Mouse (Mus musculus): ENCODE results near the gene Fkbp5.
A peak's percentile ranks its signal among the peaks of the same experiment; 100 is the strongest.

Fkbp5 gene

DNA sequence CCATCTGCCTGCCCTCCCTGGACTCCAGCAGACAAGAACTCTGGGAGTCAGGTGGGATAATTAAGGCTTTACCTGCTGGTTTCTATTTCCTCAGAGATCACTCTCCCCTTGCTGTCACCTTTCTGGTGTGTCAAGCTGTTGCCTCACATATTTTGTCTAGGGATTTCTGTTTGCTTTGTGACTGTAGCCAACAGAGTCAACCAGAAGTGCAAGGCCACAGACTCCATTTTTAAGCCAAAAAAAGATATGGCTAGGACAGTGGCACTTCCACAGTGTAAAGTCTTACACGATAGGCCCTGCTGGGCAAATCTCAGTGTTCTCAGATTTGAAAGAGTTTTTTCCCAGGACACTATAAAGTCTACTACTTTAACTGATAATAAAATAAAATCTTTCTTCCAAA is 56.9 kb downstream of the Fkbp5 start:
- DNase-seq (ENCODE audit: low spot score in 2 of 2): no peak

DNA sequence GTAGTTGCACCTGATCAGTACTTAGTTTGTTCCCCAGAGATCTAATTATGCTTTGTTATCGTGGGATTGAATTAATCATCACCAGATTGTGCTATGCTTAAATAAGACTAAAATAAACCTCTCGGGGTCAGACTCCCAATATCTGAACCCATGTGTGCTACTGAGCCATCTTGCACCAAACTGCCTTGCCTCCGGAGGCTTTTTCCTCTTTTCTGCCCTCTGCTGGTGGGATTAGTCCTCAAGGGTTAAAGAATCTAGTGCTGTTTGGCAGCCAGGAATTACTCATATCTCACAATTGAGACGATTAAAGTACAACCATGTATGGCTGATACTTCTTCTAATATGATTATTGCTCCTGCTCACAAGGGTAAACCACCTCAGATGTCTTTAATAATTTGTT is 62.2 kb downstream of the Fkbp5 start:
- peak in 1 of 2 experiments; percentile 42 for DNase-seq (ENCODE audit: low spot score in 2 of 2)

- DNase-seq (ENCODE audit: low spot score in 2 of 2): no peak
These were observed 64.4 kb downstream of the Fkbp5 start for GRCm38 (mm10) chr17:28452889-28453288.

DNA sequence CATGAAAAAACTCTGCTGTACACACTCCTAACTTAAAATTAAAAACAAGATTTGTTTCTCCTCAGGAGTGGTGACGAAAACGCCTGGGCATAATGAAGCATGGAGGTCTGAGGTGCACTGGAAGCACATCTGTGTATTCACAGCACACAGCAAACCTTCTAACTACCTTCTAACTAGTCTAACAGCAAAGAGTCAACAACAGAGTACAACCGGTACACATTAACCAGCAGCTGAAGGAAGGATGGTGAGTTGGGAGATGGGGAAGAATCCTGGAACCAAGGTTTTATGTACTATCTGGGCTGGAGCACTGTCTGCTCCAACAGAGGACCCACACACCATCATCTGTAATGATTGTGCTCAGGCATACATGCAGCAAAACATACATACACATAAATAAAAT is 65.4 kb downstream of the Fkbp5 start:
- no peak for DNase-seq (ENCODE audit: low spot score in 2 of 2)

- no peak for DNase-seq (ENCODE audit: low spot score in 2 of 2)
These were observed 65.8 kb downstream of the Fkbp5 start for GRCm38 (mm10) chr17:28451487-28451886.

GRCm38 (mm10) chr17:28448225-28448624 is 69.1 kb downstream of the Fkbp5 start:
- DNase-seq (ENCODE audit: low spot score in 2 of 2): no peak

GRCm38 (mm10) chr17:28447789-28448188 is 69.5 kb downstream of the Fkbp5 start:
- DNase-seq (ENCODE audit: low spot score in 2 of 2): no peak

- no peak for DNase-seq (ENCODE audit: low spot score in 2 of 2)
These were observed 70.5 kb downstream of the Fkbp5 start for GRCm38 (mm10) chr17:28446820-28447168.

DNA sequence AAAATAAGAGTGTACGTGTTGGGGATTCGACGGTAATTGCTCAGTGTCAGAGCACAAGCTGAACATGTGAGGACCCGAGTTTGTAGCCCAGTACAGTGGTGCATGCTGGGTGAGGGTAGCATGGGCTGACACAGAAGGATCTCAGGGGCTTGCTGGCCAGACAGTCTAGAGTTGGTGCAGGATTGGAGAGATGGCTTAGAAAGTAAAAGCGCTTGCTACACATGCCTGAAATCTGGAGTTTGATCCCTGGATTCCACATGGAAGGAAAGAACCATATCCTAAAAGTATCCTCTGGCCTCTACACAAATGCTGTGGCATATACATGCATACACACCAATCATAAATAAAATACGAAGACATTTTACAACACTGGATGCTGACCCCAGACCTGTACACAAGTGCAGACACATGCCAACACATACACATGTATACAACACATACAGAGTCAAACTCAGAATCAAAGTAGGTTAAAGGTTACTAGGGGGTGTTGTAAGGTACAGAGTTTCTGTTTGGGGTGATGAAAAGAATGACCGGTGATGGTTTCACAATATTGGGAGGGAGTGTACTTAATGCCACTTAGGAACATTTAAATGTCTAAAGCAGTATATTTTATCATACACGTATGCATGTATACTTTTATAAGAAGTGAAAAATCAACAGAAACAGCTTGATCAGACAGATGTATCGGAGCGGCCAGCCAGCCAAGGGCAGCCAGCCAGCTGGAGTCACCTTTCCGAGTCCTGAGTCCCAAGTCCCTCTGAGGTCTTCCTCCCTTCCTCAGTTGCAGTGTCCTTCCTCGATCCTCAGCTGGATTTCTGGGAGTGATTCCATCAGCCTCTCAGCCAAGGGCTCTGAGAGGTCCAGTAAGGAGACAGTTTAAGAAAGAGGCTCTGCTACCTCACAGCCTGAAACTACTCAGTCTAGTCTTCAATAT is 71.2 kb downstream of the Fkbp5 start:
- DNase-seq (ENCODE audit: low spot score in 2 of 2): no peak

GRCm38 (mm10) chr17:28442661-28443060 is 74.7 kb downstream of the Fkbp5 start:
- DNase-seq (ENCODE audit: low spot score in 2 of 2): peak in 1 of 2 experiments; percentile 29

DNA sequence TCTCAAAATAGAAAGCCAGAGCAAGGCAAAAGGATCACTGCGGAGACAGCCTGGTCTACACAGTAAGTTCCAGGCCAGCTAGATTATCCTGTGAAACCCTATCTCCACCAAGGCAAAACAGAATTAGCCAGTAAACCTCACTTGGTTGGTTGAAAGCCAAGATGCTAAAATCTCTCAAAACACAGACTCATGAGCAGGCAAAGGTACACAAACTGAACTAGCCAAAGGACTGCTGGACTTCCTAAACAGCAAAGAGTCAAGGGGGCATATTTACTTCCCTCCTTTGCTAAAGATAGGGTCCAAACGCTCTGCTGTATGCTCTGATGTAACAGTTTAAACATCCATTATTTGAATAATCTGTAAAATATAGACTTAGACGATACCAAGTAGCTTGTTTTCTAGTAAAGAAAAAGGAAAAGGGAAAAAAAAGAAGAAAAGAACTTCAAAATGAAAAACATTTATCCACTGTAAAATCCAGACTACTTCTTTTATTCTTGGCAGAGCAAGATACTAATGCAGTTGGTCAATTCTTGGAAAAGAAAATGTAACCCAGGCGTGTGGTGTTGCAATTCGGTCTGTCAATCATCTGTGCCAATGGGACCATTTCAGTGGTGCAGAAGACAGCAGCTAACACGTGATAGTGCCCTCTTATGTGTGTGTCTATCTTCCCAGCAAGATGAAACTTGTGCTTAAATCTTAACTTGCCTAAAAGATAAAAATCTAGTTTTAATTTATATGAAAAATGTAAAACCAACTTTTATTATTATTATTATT is 78.8 kb downstream of the Fkbp5 start:
- DNase-seq (ENCODE audit: low spot score in 2 of 2): no peak

GRCm38 (mm10) chr17:28437938-28438337 is 79.4 kb downstream of the Fkbp5 start:
- no peak for DNase-seq (ENCODE audit: low spot score in 2 of 2)

- DNase-seq (ENCODE audit: low spot score in 2 of 2): no peak
These were observed 82.3 kb downstream of the Fkbp5 start for GRCm38 (mm10) chr17:28434921-28435485.

DNA sequence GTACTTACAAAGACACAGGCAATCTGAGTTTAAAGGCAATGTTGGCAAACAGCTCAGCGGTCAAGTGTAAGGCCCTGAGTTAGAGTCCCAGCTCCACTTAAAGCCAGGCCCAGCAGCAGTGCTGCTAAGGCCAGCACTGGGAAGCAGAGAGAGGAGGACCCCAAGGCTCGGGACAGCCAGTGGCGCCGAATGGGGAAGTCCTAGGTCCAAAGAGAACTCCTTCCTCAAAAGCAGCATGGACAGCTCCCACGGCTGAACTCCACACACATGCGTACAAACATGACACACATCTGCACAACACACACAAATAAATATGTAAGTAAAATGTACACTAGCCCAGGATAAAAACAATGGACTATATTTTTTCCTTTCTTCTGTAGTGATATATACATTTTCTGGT is 84.3 kb downstream of the Fkbp5 start:
- DNase-seq (ENCODE audit: low spot score in 2 of 2): no peak

GRCm38 (mm10) chr17:28431931-28432335 is 85.4 kb downstream of the Fkbp5 start:
- no peak for DNase-seq (ENCODE audit: low spot score in 2 of 2)

DNA sequence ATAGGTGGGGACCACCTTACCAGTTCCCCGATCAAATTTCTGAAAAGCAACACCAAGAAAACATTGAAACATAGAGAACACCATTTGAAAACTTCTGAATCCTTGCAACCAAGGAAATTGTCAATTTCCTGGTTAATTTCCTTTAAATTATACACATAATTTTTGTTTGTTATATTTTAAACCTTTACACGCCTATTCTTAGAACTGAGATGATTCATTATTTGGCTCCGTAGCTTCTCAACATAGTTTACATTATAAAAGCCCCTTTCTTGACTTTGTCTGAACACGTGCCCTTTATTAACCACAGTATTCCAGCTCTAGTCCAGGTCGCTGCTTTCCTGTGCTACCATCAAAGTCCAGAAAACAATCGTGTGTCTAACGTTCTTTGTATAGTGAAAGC is 86.3 kb downstream of the Fkbp5 start:
- DNase-seq (ENCODE audit: low spot score in 2 of 2): no peak

- DNase-seq (ENCODE audit: low spot score in 2 of 2): no peak
These were observed 88.7 kb downstream of the Fkbp5 start for GRCm38 (mm10) chr17:28428474-28429258.

DNA sequence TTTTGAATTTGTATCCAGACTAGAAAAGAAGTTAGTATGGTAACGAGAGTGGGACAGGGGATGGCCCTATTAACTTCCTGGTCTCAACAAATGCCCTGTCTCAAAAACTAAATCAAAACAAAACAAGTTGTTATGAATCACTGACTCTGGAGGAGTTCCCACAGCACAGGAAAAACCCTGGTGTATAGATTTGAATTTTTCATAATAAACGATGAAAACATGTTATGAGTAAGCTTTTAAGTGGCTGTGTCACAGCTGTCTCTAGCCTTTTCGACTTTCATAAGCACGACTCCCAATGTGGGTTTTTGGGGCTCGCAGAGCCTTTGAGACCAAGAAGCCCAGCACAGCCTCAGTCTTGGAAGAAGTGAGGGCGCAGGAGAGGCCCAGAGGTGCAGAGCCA is 89.7 kb downstream of the Fkbp5 start:
- DNase-seq (ENCODE audit: low spot score in 2 of 2): no peak

GRCm38 (mm10) chr17:28424373-28424772 is 93.0 kb downstream of the Fkbp5 start:
- DNase-seq (ENCODE audit: low spot score in 2 of 2): no peak

DNA sequence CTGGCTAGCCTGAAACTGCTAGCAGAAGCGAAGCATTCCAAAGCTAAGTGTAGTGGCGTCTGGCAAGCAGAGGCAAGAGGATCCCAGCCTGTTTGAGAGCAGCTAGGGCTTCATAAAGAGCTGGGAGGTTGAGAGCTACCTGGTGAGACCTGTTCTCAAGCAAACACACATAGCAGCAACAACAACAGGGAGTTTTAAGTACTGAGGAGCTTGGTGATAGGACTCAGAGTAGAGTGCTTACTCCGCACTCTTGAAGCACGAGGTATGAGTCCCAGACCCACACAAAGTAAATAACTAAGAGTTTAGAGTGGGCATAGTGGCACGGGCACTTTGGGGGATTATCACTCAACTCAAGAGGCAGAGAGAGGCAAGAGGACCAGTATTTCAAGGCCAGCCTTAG is 96.3 kb downstream of the Fkbp5 start:
- DNase-seq (ENCODE audit: low spot score in 2 of 2): no peak

- DNase-seq (ENCODE audit: low spot score in 2 of 2): no peak
These were observed 96.9 kb downstream of the Fkbp5 start for GRCm38 (mm10) chr17:28420229-28421051.
